9 mouse cellular contexts compared by ENCODE assay signal in the genomic region with DNA sequence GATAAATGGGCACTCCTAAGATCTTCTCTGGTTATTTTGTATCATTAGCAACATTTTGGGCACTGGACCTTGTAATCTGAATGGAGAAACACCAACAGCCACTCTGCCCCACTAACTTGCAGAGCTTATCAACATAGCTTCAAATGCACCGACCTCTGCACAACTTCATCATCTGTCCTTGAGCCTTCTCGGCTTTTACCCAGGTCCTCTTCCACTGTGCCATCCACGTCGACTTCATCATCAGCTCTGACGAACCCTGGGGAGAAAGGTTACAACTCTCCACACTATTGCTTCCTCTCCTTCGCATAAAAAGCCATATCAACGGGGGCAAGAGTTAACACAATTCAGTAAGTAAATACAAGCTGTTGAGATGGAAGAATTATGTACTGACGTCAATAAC. TPM values are rescaled to one million over a fixed set of nuclear protein-coding genes. Genes with fewer than 3 reads are reported as not detected.
DNase-seq lines count a peak whose midpoint lies in the region; ATAC-seq and TF ChIP-seq lines count a peak whose summit lies in the region.
"Had no signal": no experiment of that assay in that cellular context is flagged by ENCODE, and none has a peak within 500 bp of the region (broad histone marks: within the 10 kb centered on the region; RNA-seq: fewer than 3 reads in every experiment).

No protein-coding gene starts in this region.

- peaks cover 20% of the 10 kb centered on the region for H3K4me1 ChIP-seq in lung, adult 2 months (ENCODE audit: control insufficient read depth, insufficient read depth, low read length)
- H3K4me1 ChIP-seq in cortical plate, adult 2 months (ENCODE audit: control insufficient read depth, insufficient read depth, low read length): peaks cover 6% of the 10 kb centered on the region; the same call in 1 of the 2 replicates
- H3K4me1 ChIP-seq in intestine, embryonic 14.5 days (replicated peaks; ENCODE audit: control insufficient read depth, insufficient read depth, low read length): peaks cover 38% of the 10 kb centered on the region
- H3K4me1 ChIP-seq in neural tube, embryonic 13.5 days (replicated peaks): peaks cover 60% of the 10 kb centered on the region

- no peak for TF ChIP-seq POLR2A in lung, adult 2 months (IDR thresholded peaks at IDR 0.05; ENCODE audit: borderline replicate concordance, extremely low read depth, low read depth, low read length)
- TF ChIP-seq POLR2A in cortical plate, adult 2 months (IDR thresholded peaks at IDR 0.05; ENCODE audit: extremely low read depth, insufficient read depth, low read length): no peak

- H3K9me3 ChIP-seq in intestine, embryonic 14.5 days (ENCODE audit: control insufficient read depth, low read length): no peaks in the 10 kb centered on the region
- H3K9me3 ChIP-seq in neural tube, embryonic 13.5 days: no peaks in the 10 kb centered on the region

- H3K27ac ChIP-seq in cortical plate, adult 2 months (ENCODE audit: insufficient read depth, low read length): no peak overlapping the region
- no peak overlapping the region for H3K27ac ChIP-seq in intestine, embryonic 14.5 days (ENCODE audit: low read depth)
- no peak overlapping the region for H3K27ac ChIP-seq in neural tube, embryonic 13.5 days (replicated peaks)

- H3K9ac ChIP-seq in intestine, embryonic 14.5 days (ENCODE audit: low read length): peak overlapping the region; percentile 98
- H3K9ac ChIP-seq in neural tube, embryonic 13.5 days: peak overlapping the region; percentile 94

- no peak for DNase-seq in lung, adult 2 months
- no peak for DNase-seq in lung, postnatal 25 days (ENCODE audit: low spot score)
- DNase-seq in intestine, embryonic 14.5 days (ENCODE audit: low spot score): no peak
- no peak for DNase-seq in layer of hippocampus, postnatal 14 days (ENCODE audit: low spot score in 2 of 2)
- DNase-seq in right cerebral cortex, postnatal 10 days (ENCODE audit: low spot score in 2 of 2): no peak
- DNase-seq: thymus, postnatal 14 days had no signal

- 2% methylated on average over 8 of the region's 8 CpGs for WGBS in lung, adult 2 months
- WGBS in intestine, embryonic 14.5 days: 4% methylated on average over 8 of the region's 8 CpGs
- WGBS in neural tube, embryonic 13.5 days: 6% methylated on average over 8 of the region's 8 CpGs

- no peaks in the 10 kb centered on the region for H3K27me3 ChIP-seq in intestine, embryonic 14.5 days (replicated peaks; ENCODE audit: control insufficient read depth, insufficient read depth, low read length)
- no peaks in the 10 kb centered on the region for H3K27me3 ChIP-seq in neural tube, embryonic 13.5 days

- H3K4me3 ChIP-seq in lung, adult 2 months (replicated peaks; ENCODE audit: extremely low read depth, low read depth, low read length): peak overlapping the region; percentile 97
- peak overlapping the region; percentile 58 for H3K4me3 ChIP-seq in cortical plate, adult 2 months (ENCODE audit: insufficient read depth, low read length)
- H3K4me3 ChIP-seq in intestine, embryonic 14.5 days (ENCODE audit: low read depth, low read length): peak overlapping the region; percentile 98
- peak overlapping the region; percentile 94 for H3K4me3 ChIP-seq in neural tube, embryonic 13.5 days

- H3K4me2 ChIP-seq in intestine, embryonic 14.5 days (ENCODE audit: low read length): peak overlapping the region; percentile 70
- H3K4me2 ChIP-seq in neural tube, embryonic 13.5 days: peak overlapping the region; percentile 94

- no peak for ATAC-seq in intestine, embryonic 14.5 days (replicated peaks; ENCODE audit: low FRiP score, low TSS enrichment, low read depth)
- no peak for ATAC-seq in neural tube, embryonic 13.5 days (ENCODE audit: low read depth)
- ATAC-seq in activated CD4-positive, CD25-positive, alpha-beta regulatory T cell, adult 4 months: no peak

- H3K36me3 ChIP-seq in intestine, embryonic 14.5 days (ENCODE audit: control insufficient read depth, insufficient read depth, low read length): peaks cover 49% of the 10 kb centered on the region
- peaks cover 46% of the 10 kb centered on the region for H3K36me3 ChIP-seq in neural tube, embryonic 13.5 days

- TF ChIP-seq CTCF in lung, adult 2 months (IDR thresholded peaks at IDR 0.05; ENCODE audit: insufficient read depth, low read length): no peak
- TF ChIP-seq CTCF in cortical plate, adult 2 months (IDR thresholded peaks at IDR 0.05; ENCODE audit: extremely low read depth, insufficient read depth, low read length): no peak

RNA-seq across cellular contexts. Expression of a gene that starts 1.2 kb away (rescaled TPM):
- 39.1 and 81.4 TPM in 2 replicates for polyA plus RNA-seq in lung, adult 2 months (2012; rRNA removed)
- 185 and 189 TPM in 2 replicates for polyA plus RNA-seq in cortical plate, adult 2 months (2012; rRNA removed)
- 459 and 488 TPM in 2 replicates for polyA plus RNA-seq in intestine, embryonic 14.5 days (2014; fragmentation: Nextera tagmentation; extraction: Ambion mirVana)
- polyA plus RNA-seq in neural tube, embryonic 13.5 days (2015; fragmentation: Nextera tagmentation; extraction: Ambion mirVana): 363 and 418 TPM in 2 replicates
- total RNA-seq in layer of hippocampus, postnatal 14 days (2021): 100 to 1,000 TPM; 269 to 327 TPM
- polyA plus RNA-seq in activated CD4-positive, CD25-positive, alpha-beta regulatory T cell, adult 4 months (2017; shearing (Covaris generic)): 100 to 1,000 TPM; 185 to 255 TPM

RNA-seq across cellular contexts. Expression of a gene that starts 1.5 kb away (rescaled TPM):
- polyA plus RNA-seq in lung, adult 2 months (2012; rRNA removed): 0.80 and 1.4 TPM in 2 replicates
- 1.7 and 1.9 TPM in 2 replicates for polyA plus RNA-seq in cortical plate, adult 2 months (2012; rRNA removed)
- 3.5 and 3.7 TPM in 2 replicates for polyA plus RNA-seq in intestine, embryonic 14.5 days (2014; fragmentation: Nextera tagmentation; extraction: Ambion mirVana)
- 2.4 and 2.8 TPM in 2 replicates for polyA plus RNA-seq in neural tube, embryonic 13.5 days (2015; fragmentation: Nextera tagmentation; extraction: Ambion mirVana)
- 1 to 10 TPM; 1.4 to 1.9 TPM for total RNA-seq in layer of hippocampus, postnatal 14 days (2021)
- under 1 TPM; 0.56 to 0.93 TPM for polyA plus RNA-seq in activated CD4-positive, CD25-positive, alpha-beta regulatory T cell, adult 4 months (2017; shearing (Covaris generic))

RNA-seq across cellular contexts. Expression of a gene that starts 59.6 kb away (rescaled TPM):
- not detected in 2 replicates for polyA plus RNA-seq in lung, adult 2 months (2012; rRNA removed)
- not detected in 2 replicates for polyA plus RNA-seq in cortical plate, adult 2 months (2012; rRNA removed)
- not detected in 2 replicates for polyA plus RNA-seq in intestine, embryonic 14.5 days (2014; fragmentation: Nextera tagmentation; extraction: Ambion mirVana)
- not detected in 2 replicates for polyA plus RNA-seq in neural tube, embryonic 13.5 days (2015; fragmentation: Nextera tagmentation; extraction: Ambion mirVana)
- total RNA-seq in layer of hippocampus, postnatal 14 days (2021): 10 to 100 TPM; 42.4 to 45.8 TPM
- polyA plus RNA-seq in activated CD4-positive, CD25-positive, alpha-beta regulatory T cell, adult 4 months (2017; shearing (Covaris generic)): not detected
